Mouse (Mus musculus) liver, embryonic 12.5 days (tissue): Measurements from ENCODE around the gene Ackr2. TPM values are rescaled to one million over a fixed set of nuclear protein-coding genes. Genes with fewer than 3 reads are reported as not detected.

ENCODE experiments used
- ATAC-seq: fragments of 200-750 bp; cut with Nextera tagmentation; 2 replicates; pipeline ENCODE4 v1.8.0; 2017; ENCODE audit warnings: moderate number of reproducible peaks, mild to moderate bottlenecking, moderate library complexity
- H3K27ac ChIP-seq: fragments of 300-500 bp; sonication (generic); 2 replicates; pipeline ENCODE4 v1.5.1; 2016; ENCODE audit warnings: mild to moderate bottlenecking
- H3K27me3 ChIP-seq: fragments of 300-500 bp; sonication (generic); replicated peaks from 2 replicates; pipeline ENCODE4 v1.6.1; 2016; ENCODE audit warnings: mild to moderate bottlenecking, moderate library complexity
- H3K36me3 ChIP-seq: fragments of 300-500 bp; sonication (generic); 2 replicates; pipeline ENCODE4 v1.6.1; 2016; ENCODE audit warnings: mild to moderate bottlenecking, moderate library complexity
- H3K4me1 ChIP-seq: fragments of 300-500 bp; sonication (generic); 2 replicates; pipeline ENCODE4 v1.6.1; 2016
- H3K4me2 ChIP-seq: fragments of 300-500 bp; sonication (generic); 2 replicates; pipeline ENCODE4 v1.6.1; 2016; ENCODE audit warnings: mild to moderate bottlenecking, moderate library complexity
- H3K4me3 ChIP-seq: fragments of 300-500 bp; sonication (generic); 2 replicates; pipeline ENCODE4 v1.5.1; 2016; ENCODE audit warnings: mild to moderate bottlenecking, moderate library complexity
- H3K9ac ChIP-seq: fragments of 300-500 bp; sonication (generic); 2 replicates; pipeline ENCODE4 v1.6.1; 2016; ENCODE audit warnings: mild to moderate bottlenecking, moderate library complexity
- H3K9me3 ChIP-seq: fragments of 300-500 bp; sonication (generic); replicated peaks from 2 replicates; pipeline ENCODE4 v1.6.1; 2016; ENCODE audit warnings: mild to moderate bottlenecking, moderate library complexity
- WGBS: fragments of 180-500 bp; shearing (Covaris S2); methylation state at CpG from one replicate; pipeline ENCODE4 v1.1.7; 2016; ENCODE audit not compliant: insufficient replicate concordance; 5-methylcytosine and 5-hydroxymethylcytosine counted together
- polyA plus RNA-seq: library from polyadenylated mRNA; unstranded; fragments of >200 nt; fragmentation: Nextera tagmentation; extraction: Ambion mirVana; gene quantifications from 2 replicates; pipeline ENCODE4 v1.2.1, GENCODE M21; 2016

Gene Ackr2
- polyA plus RNA-seq, 1 experiment from 2014 or later, result 0.19 TPM

GRCm38 (mm10) chr9:121926634-121927405 is 28.7 kb downstream of the Ackr2 start:
- H3K9ac ChIP-seq, result no peak overlapping the region
- 0 out of 2 replicates have a peak, but pooled peaks have one; percentile 37 for ATAC-seq
- 0 out of 2 replicates have a peak, but pooled peaks cover 5% of the 10 kb centered on the region for H3K4me1 ChIP-seq
- no peak overlapping the region for H3K4me3 ChIP-seq
- H3K4me2 ChIP-seq, result no peak overlapping the region
- 40% methylated on average over 11 of the region's 11 CpGs for WGBS
- H3K36me3 ChIP-seq, result no peaks in the 10 kb centered on the region
- no peak overlapping the region for H3K27ac ChIP-seq
- no peaks in the 10 kb centered on the region for H3K9me3 ChIP-seq
- H3K27me3 ChIP-seq, result no peaks in the 10 kb centered on the region; the same call in 1 of the 2 replicates

GRCm38 (mm10) chr9:121927721-121928120 is 29.6 kb downstream of the Ackr2 start:
- no peak overlapping the region for H3K9ac ChIP-seq
- H3K4me1 ChIP-seq, result 0 out of 2 replicates have a peak, but pooled peaks cover 5% of the 10 kb centered on the region
- no peak for ATAC-seq
- no peak overlapping the region for H3K4me2 ChIP-seq
- no peak overlapping the region for H3K4me3 ChIP-seq
- H3K27ac ChIP-seq, result no peak overlapping the region
- H3K9me3 ChIP-seq, result no peaks in the 10 kb centered on the region
- no peaks in the 10 kb centered on the region for H3K36me3 ChIP-seq
- H3K27me3 ChIP-seq, result peaks cover 4% of the 10 kb centered on the region; the same call in 1 of the 2 replicates
- 69% methylated on average over 7 of the region's 7 CpGs for WGBS

- ATAC-seq, result no peak
These were observed 30.3 kb downstream of the Ackr2 start for GRCm38 (mm10) chr9:121928498-121928897.

GRCm38 (mm10) chr9:121934856-121935255 is 36.7 kb downstream of the Ackr2 start:
- no peak for ATAC-seq
- Histone ChIP-seq H3K4me3 (no peak overlapping the region), H3K27me3 (peaks cover 7% of the 10 kb centered on the region; the same call in 1 of the 2 replicates), H3K4me1 (no peaks in the 10 kb centered on the region), H3K36me3 (0 out of 2 replicates have a peak, but pooled peaks cover 1% of the 10 kb centered on the region), H3K9me3 (no peaks in the 10 kb centered on the region), H3K27ac (no peak overlapping the region), H3K4me2 (no peak overlapping the region), H3K9ac (no peak overlapping the region)
- WGBS, result 71% methylated on average over 4 of the region's 4 CpGs

More at GRCm38 (mm10) chr9:121928498-121928897, 30.3 kb downstream of the Ackr2 start:
- Histone ChIP-seq H3K4me1 (0 out of 2 replicates have a peak, but pooled peaks cover 5% of the 10 kb centered on the region), H3K36me3 (no peaks in the 10 kb centered on the region), H3K27ac (no peak overlapping the region), H3K9me3 (no peaks in the 10 kb centered on the region), H3K27me3 (peaks cover 7% of the 10 kb centered on the region; the same call in 1 of the 2 replicates), H3K9ac (no peak overlapping the region), H3K4me2 (no peak overlapping the region), H3K4me3 (no peak overlapping the region)
- WGBS, result 19% methylated on average over 2 of the region's 2 CpGs

- WGBS, result 57% methylated on average over 1 of the region's 1 CpGs
- no peak overlapping the region for H3K4me3 ChIP-seq
- no peaks in the 10 kb centered on the region for H3K4me1 ChIP-seq
- H3K36me3 ChIP-seq, result 0 out of 2 replicates have a peak, but pooled peaks cover 2% of the 10 kb centered on the region
- peaks cover 7% of the 10 kb centered on the region; the same call in 1 of the 2 replicates for H3K27me3 ChIP-seq
- peak; percentile 42; the same call in 1 of the 2 replicates for ATAC-seq
- H3K27ac ChIP-seq, result no peak overlapping the region
- no peaks in the 10 kb centered on the region for H3K9me3 ChIP-seq
- H3K9ac ChIP-seq, result no peak overlapping the region
- 0 out of 2 replicates have a peak overlapping the region, but pooled peaks have one; percentile 61 for H3K4me2 ChIP-seq
These were observed 38.8 kb downstream of the Ackr2 start for GRCm38 (mm10) chr9:121936952-121937351.

GRCm38 (mm10) chr9:121937451-121937864 is 39.3 kb downstream of the Ackr2 start:
- Histone ChIP-seq H3K36me3 (0 out of 2 replicates have a peak, but pooled peaks cover 2% of the 10 kb centered on the region), H3K27me3 (peaks cover 5% of the 10 kb centered on the region; the same call in 1 of the 2 replicates), H3K4me2 (peak overlapping the region; percentile 61), H3K4me1 (no peaks in the 10 kb centered on the region), H3K9ac (no peak overlapping the region), H3K27ac (no peak overlapping the region), H3K9me3 (no peaks in the 10 kb centered on the region), H3K4me3 (peak overlapping the region; percentile 53)
- ATAC-seq, result peak; percentile 34
- WGBS, result 42% methylated on average over 6 of the region's 6 CpGs

- peak; percentile 75 for ATAC-seq
- Histone ChIP-seq H3K27me3 (peaks cover under 1% of the 10 kb centered on the region; the same call in 1 of the 2 replicates), H3K4me1 (no peaks in the 10 kb centered on the region), H3K4me2 (peak overlapping the region; percentile 61), H3K9ac (peak overlapping the region; percentile 41), H3K9me3 (no peaks in the 10 kb centered on the region), H3K4me3 (peak overlapping the region; percentile 53), H3K27ac (no peak overlapping the region), H3K36me3 (0 out of 2 replicates have a peak, but pooled peaks cover 2% of the 10 kb centered on the region)
- 47% methylated on average over 21 of the region's 21 CpGs for WGBS
These were observed 39.8 kb downstream of the Ackr2 start for GRCm38 (mm10) chr9:121937944-121938355.

GRCm38 (mm10) chr9:121943005-121943404 is 44.9 kb downstream of the Ackr2 start:
- 63% methylated on average over 3 of the region's 3 CpGs for WGBS
- no peaks in the 10 kb centered on the region for H3K9me3 ChIP-seq
- no peak overlapping the region for H3K4me2 ChIP-seq

GRCm38 (mm10) chr9:121943628-121944027 is 45.5 kb downstream of the Ackr2 start:
- ATAC-seq, result no peak
- Histone ChIP-seq H3K27ac (no peak overlapping the region), H3K4me1 (no peaks in the 10 kb centered on the region), H3K9ac (no peak overlapping the region), H3K9me3 (no peaks in the 10 kb centered on the region), H3K4me2 (no peak overlapping the region), H3K27me3 (no peaks in the 10 kb centered on the region), H3K36me3 (0 out of 2 replicates have a peak, but pooled peaks cover 2% of the 10 kb centered on the region), H3K4me3 (no peak overlapping the region)
- WGBS, result 58% methylated on average over 3 of the region's 3 CpGs

More at GRCm38 (mm10) chr9:121943005-121943404, 44.9 kb downstream of the Ackr2 start:
- Histone ChIP-seq H3K27me3 (no peaks in the 10 kb centered on the region), H3K4me1 (no peaks in the 10 kb centered on the region), H3K9ac (no peak overlapping the region), H3K27ac (no peak overlapping the region), H3K36me3 (0 out of 2 replicates have a peak, but pooled peaks cover 2% of the 10 kb centered on the region), H3K4me3 (no peak overlapping the region)
- ATAC-seq, result no peak

- no peak overlapping the region for H3K4me3 ChIP-seq
- 0 out of 2 replicates have a peak, but pooled peaks cover 5% of the 10 kb centered on the region for H3K4me1 ChIP-seq
- H3K27me3 ChIP-seq, result no peaks in the 10 kb centered on the region
- H3K36me3 ChIP-seq, result no peaks in the 10 kb centered on the region
- no peaks in the 10 kb centered on the region for H3K9me3 ChIP-seq
- H3K4me2 ChIP-seq, result no peak overlapping the region
- H3K27ac ChIP-seq, result no peak overlapping the region
- no peak overlapping the region for H3K9ac ChIP-seq
- no peak for ATAC-seq
- WGBS, result 17% methylated on average over 4 of the region's 4 CpGs
These were observed 49.6 kb downstream of the Ackr2 start for GRCm38 (mm10) chr9:121947784-121948183.

- Histone ChIP-seq H3K36me3 (no peaks in the 10 kb centered on the region), H3K4me3 (no peak overlapping the region), H3K27me3 (no peaks in the 10 kb centered on the region), H3K27ac (no peak overlapping the region), H3K9me3 (no peaks in the 10 kb centered on the region), H3K4me1 (0 out of 2 replicates have a peak, but pooled peaks cover 5% of the 10 kb centered on the region), H3K4me2 (no peak overlapping the region), H3K9ac (no peak overlapping the region)
- WGBS, result 52% methylated on average over 4 of the region's 4 CpGs
- ATAC-seq, result no peak
These were observed 50.3 kb downstream of the Ackr2 start for GRCm38 (mm10) chr9:121948431-121948830.
